Mouse (Mus musculus) brain, adult 2 months (tissue): ENCODE data around the gene Akt2.

ENCODE experiments used
- DNase-seq: peaks from one replicate; pipeline ENCODE4 v3.0.0; 2011; ENCODE audit warnings: low read depth, low spot score

Akt2 gene

GRCm38 (mm10) chr7:27587741-27588140 is 3.6 kb upstream of the Akt2 start:
- no peak for DNase-seq

- DNase-seq: no peak
Measured at GRCm38 (mm10) chr7:27590088-27590487, 1.3 kb upstream of the Akt2 start.

GRCm38 (mm10) chr7:27590566-27591213 is 662 bp upstream of the Akt2 start:
- no peak for DNase-seq

GRCm38 (mm10) chr7:27592217-27592929 is 1.0 kb downstream of the Akt2 start:
- peak; percentile 75 for DNase-seq

GRCm38 (mm10) chr7:27592934-27593645 is 1.7 kb downstream of the Akt2 start:
- DNase-seq: no peak

GRCm38 (mm10) chr7:27596586-27597503 is 5.5 kb downstream of the Akt2 start:
- DNase-seq: no peak

- DNase-seq: peak; percentile 74
Measured at GRCm38 (mm10) chr7:27598053-27598452, 6.7 kb downstream of the Akt2 start.

GRCm38 (mm10) chr7:27601628-27602027 is 10.3 kb downstream of the Akt2 start:
- peak; percentile 94 for DNase-seq

GRCm38 (mm10) chr7:27602161-27602560 is 10.8 kb downstream of the Akt2 start:
- DNase-seq: peak; percentile 86

GRCm38 (mm10) chr7:27602835-27603234 is 11.5 kb downstream of the Akt2 start:
- no peak for DNase-seq

- DNase-seq: peak; percentile 93
Measured at GRCm38 (mm10) chr7:27604661-27605348, 13.5 kb downstream of the Akt2 start.

GRCm38 (mm10) chr7:27605499-27606285 is 14.3 kb downstream of the Akt2 start:
- peak; percentile 96 for DNase-seq

GRCm38 (mm10) chr7:27606481-27607254 is 15.3 kb downstream of the Akt2 start:
- DNase-seq: no peak

- peak; percentile 93 for DNase-seq
Measured at GRCm38 (mm10) chr7:27607580-27607979, 16.2 kb downstream of the Akt2 start.

GRCm38 (mm10) chr7:27608130-27608529 is 16.8 kb downstream of the Akt2 start:
- no peak for DNase-seq

- no peak for DNase-seq
Measured at GRCm38 (mm10) chr7:27609285-27609684, 17.9 kb downstream of the Akt2 start.

- no peak for DNase-seq
Measured at GRCm38 (mm10) chr7:27609688-27610087, 18.3 kb downstream of the Akt2 start.

- no peak for DNase-seq
Measured at GRCm38 (mm10) chr7:27610370-27610769, 19.0 kb downstream of the Akt2 start.

- no peak for DNase-seq
Measured at GRCm38 (mm10) chr7:27610871-27611270, 19.5 kb downstream of the Akt2 start.
